Mouse (Mus musculus) olfactory bulb, adult 2 months (tissue): Measurements from ENCODE around the gene Selenow.

ENCODE experiments used
- CTCF ChIP-seq: fragments of 200-500 bp; IDR thresholded peaks from 2 replicates; pipeline ENCODE4 v1.5.1; 2012; ENCODE audit warnings: low read depth, mild to moderate bottlenecking, low read length, moderate library complexity; ENCODE audit not compliant: insufficient read depth
- POLR2A ChIP-seq: fragments of 200-500 bp; IDR thresholded peaks from 2 replicates; pipeline ENCODE4 v1.6.1; 2012; ENCODE audit warnings: mild to moderate bottlenecking, low read depth, low read length, moderate library complexity; ENCODE audit not compliant: insufficient read depth

DNA sequence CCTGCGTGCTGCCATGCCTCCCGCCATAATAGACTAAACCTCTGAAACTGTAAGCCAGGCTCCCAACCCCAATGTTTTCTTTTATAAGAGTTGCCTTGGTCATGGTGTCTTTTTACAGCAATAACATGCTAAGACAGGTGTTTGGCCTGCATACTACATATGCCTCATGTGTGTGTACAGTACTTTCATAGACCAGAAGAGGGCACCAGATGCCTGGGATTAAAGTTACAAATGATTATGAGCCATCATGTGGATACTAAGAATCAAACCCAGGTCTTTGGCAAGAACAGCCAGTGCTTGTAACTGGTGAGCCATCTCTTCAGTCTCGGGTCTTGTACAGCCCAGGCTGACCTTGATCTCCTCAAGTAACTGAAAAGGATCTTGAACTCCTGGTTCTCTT, 47.5 kb upstream of the Selenow start:
- TF ChIP-seq CTCF (no peak), POLR2A (no peak)
